Mouse (Mus musculus) ovary, postnatal 10 days (tissue): ENCODE data around the gene Atg5.
"Not testable (repeated sequence)": the region's sequence is repeated elsewhere in the genome, so short reads cannot be mapped to it uniquely, and the experiment has no call there.

ENCODE experiments used
- DNase-seq: peaks from one replicate; pipeline ENCODE4 v3.0.0; 2022; ENCODE audit warnings: low spot score

The Atg5 gene

GRCm38 (mm10) chr10:44268145-44268860 lies at the start of gene Atg5:
Gene Atg5 (plus strand): TSS chr10:44268358.
- DNase-seq = peak; percentile 98

- DNase-seq = not testable (repeated sequence)
Observed at GRCm38 (mm10) chr10:44219073-44219472, 49.1 kb upstream of the Atg5 start.

DNA sequence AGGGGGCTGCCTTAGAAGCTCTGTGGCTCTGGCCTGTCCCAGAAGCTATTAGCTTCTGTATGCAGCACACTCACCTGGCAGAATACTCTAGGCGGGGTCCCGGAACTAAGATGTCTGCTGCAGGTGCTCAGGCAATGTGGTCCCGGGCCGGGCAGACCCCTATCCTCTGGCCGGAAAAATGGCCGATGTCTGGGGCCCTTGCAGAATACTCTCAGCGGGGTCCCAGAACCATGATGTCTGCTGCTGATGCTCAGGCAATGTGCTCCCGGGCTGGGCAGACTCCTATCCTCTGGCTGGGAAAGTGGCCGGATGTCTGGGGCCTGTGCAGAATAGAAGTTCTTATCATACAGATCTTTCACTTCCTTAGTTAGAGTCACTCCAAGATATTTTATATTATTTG lies 43.8 kb upstream of the Atg5 start:
- no peak for DNase-seq

DNA sequence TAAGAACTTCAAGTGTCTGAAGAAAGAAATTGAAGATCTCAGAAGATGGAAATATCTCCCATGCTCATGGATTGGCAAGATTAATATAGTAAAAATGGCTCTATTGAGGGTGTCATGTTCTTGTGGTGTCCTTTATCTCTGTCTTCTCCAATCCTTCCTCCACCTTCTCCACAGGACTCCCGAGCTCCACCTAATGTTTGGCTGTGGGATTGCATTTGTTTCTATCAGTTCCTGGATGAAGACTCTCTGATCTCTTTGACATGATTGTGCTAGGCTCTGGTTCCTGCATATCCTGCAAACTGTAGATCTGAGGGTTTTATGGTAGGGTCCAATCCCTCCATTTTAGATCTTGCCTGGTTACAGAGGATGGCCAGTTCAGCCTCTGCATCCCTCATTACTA lies 34.8 kb upstream of the Atg5 start:
- not testable (repeated sequence) for DNase-seq

DNA sequence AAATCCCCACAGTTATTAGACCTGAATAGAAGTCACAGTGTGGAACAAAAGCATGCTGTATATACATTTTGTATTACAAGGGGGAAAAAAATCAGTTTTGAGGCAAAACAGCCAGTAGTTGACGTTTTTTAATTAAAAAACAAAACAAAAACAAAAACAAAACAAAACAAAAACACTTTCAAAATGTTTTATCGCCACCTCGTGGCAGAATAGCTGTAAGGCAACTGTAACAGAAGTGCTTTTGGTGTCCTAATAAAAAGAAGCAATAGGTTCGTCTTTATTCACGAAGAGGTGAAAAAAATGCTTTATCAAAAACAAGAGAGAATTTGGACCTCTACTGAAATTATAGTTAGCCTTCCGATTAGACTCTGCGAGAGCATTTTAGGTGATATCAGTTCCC lies 32.9 kb upstream of the Atg5 start:
- not testable (repeated sequence) for DNase-seq

- no peak for DNase-seq
Observed at GRCm38 (mm10) chr10:44256624-44257023, 11.5 kb upstream of the Atg5 start.

- no peak for DNase-seq
Observed at GRCm38 (mm10) chr10:44265835-44266234, 2.3 kb upstream of the Atg5 start.

GRCm38 (mm10) chr10:44266561-44266960 lies 1.6 kb upstream of the Atg5 start:
- no peak for DNase-seq

DNA sequence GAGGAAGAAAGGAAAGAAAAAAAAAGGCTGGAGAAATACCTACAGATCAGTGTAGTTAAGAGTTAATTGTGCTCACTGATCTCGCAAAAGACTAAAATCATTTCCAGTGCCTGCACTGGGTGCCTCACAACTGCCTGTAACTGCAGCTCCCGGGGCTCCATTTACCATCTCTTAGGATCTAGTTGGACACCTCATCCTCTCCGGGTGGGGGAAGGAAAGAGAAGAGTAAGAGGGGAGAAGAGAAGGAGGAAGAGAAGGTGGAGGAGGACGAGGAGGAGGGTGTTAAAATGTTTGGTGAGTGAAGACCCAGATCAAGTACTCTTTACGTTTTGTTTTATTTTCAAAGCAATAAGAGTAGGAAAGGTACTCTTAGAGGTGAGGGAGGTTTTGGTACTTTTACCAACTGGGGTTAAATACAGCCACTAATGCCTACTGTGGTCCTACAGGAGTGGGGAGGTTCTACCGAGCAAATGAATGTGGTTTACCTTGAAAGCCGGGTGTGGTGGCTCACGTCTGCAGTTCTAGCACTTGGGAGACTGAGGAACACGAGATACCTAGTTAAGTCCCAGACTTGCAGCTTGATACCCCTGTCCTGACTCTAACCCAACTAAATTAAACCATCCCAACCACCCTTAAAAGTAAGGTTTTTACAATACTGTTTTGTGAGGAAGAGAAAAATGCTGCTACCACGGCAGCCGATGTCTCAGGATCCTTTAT lies 574 bp upstream of the Atg5 start:
- no peak for DNase-seq

DNA sequence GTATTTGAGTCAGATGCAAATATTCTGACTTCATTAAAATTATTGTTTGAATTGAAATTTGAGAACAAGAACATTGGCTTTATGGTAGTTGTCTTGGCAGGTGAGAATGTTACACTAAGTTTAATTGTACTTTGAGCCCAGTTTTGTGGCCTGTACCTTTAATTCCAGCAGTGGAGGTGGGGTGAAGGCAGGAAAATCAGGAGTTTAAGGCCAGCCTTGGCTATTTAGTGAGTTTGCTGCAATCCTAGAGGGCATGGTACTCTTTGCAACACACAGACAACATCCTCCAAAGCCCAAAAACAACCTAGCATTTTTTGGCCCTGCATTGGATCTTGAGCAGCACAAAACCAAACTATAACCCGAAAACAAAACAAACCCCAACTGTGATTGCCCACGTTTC lies 1.1 kb downstream of the Atg5 start:
- no peak for DNase-seq

DNA sequence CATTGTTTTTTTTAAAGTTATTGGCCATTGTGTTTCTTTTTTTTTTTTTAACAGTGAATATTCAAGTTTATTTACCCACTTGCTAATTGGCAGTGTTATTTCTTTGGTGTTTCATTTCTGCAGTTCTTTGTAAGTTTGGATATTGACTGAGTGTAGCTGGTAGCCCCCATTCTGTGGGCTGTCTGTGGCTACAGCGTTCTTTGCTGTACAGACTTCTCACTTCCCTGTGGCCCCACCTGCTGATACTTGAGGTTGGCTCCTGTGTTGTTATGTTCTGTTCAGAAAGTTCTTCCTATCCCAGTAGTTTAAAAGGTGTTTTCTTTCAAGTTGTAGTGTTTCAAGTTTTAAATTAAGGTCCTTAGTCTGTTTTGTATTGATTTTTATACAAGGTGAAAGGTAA lies 14.2 kb downstream of the Atg5 start:
- no peak for DNase-seq

GRCm38 (mm10) chr10:44285106-44285505 lies 16.9 kb downstream of the Atg5 start:
- DNase-seq = no peak

- DNase-seq = no peak
Observed at GRCm38 (mm10) chr10:44285935-44286334, 17.8 kb downstream of the Atg5 start.

- DNase-seq = no peak
Observed at GRCm38 (mm10) chr10:44290876-44291275, 22.7 kb downstream of the Atg5 start.

- DNase-seq = no peak
Observed at GRCm38 (mm10) chr10:44292205-44292604, 24.0 kb downstream of the Atg5 start.

- DNase-seq = no peak
Observed at GRCm38 (mm10) chr10:44299165-44299564, 31.0 kb downstream of the Atg5 start.

- DNase-seq = no peak
Observed at GRCm38 (mm10) chr10:44300078-44300477, 31.9 kb downstream of the Atg5 start.

- no peak for DNase-seq
Observed at GRCm38 (mm10) chr10:44303648-44304329, 35.6 kb downstream of the Atg5 start.

DNA sequence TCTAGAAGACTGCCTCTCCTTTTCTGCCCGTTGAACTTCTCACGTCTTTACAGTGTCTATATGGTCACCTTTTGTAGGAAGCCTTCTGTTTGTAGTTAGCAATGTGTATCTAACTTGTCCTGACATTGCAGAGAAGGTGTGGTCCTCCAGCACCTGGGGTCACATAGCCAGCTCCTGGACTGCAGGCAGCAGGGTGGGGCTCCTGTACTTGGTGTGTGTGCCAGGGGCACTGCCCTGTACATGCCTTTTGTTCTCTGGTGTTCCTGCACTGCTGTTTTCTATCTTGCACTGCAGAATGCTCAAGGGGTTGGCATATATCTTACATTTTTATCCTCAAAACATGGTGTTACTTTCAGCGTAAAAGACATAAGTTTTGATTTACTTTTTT lies 36.2 kb downstream of the Atg5 start:
- no peak for DNase-seq

GRCm38 (mm10) chr10:44304845-44305244 lies 36.7 kb downstream of the Atg5 start:
- no peak for DNase-seq

DNA sequence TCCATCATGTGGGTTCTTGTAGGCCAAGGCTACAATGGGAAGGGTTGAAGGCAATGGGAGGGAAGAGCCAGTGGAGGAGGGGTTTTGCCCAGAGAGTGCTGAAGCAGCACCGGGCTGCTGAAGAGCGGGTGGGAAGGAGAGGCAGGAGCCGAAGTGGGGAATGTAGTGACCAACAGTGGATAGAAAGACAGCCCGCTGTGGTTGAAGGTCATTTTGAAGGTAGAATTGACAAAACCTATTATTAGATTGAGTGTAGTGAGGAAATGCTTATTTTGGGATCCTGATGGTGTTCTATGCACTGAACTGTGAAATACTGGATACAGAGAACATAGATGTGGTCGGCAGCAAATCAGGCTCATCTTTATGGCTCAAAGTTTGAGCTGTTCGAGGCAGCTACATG lies 38.1 kb downstream of the Atg5 start:
- DNase-seq = no peak

DNA sequence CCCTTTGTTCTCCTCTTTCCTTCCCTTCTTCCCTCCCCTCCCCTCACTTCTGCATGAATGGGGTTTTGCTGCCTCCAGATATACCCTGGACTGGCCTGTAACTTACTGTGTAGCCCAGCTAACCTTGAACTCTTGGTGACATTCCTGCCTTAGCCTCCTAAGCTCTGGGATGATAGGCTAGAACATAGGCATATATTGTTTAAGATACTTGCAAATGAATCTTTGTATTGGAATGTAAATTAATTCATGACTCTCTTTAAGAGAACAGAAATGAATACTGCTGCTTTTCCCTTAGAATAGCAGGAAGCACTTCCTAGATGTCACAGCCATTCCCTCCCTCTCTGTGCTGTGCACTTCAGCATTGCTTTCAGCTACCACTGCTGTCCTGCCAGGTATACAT lies 40.1 kb downstream of the Atg5 start:
- DNase-seq = no peak

DNA sequence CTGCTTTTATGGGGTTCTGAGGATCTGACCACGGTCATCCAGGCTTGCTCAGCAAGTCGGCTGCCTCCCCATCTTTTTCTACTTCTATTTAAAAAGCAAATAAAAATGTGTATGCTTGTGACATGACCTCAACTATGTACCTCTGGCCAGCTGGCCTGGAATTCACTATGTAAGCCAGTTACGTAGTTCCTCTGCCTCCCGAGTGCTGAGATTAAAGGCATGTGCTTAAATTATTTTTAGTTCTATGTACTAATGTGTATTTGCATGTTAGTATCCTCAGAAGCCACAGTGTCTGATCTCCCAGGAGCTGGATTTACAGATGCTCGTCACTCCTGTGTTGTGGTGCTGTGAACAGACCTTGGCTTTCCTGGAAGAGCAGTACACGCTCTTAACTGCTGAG lies 41.1 kb downstream of the Atg5 start:
- DNase-seq = no peak
